26 mouse cellular contexts compared by ENCODE assay signal in genomic region chr4:124215077-124215476, GRCm38 (mm10).
DNase-seq lines count a peak whose midpoint lies in the region; ATAC-seq and TF ChIP-seq lines count a peak whose summit lies in the region.
"Had no signal": no experiment of that assay in that cellular context is flagged by ENCODE, and none has a peak within 500 bp of the region (broad histone marks: within the 10 kb centered on the region; RNA-seq: fewer than 3 reads in every experiment).

No protein-coding gene starts in this region.

- peaks cover 8% of the 10 kb centered on the region for H3K4me1 ChIP-seq in kidney, embryonic 15.5 days
- no peaks in the 10 kb centered on the region for H3K4me1 ChIP-seq in liver, embryonic 14.5 days (replicated peaks; ENCODE audit: control insufficient read depth in 2 of 2, insufficient read depth in 2 of 2, low read length in 1 of 2)
- 0 out of 2 replicates have a peak, but pooled peaks cover 3% of the 10 kb centered on the region for H3K4me1 ChIP-seq in forebrain, embryonic 10.5 days

- TF ChIP-seq EP300 in liver, embryonic 14.5 days (IDR thresholded peaks at IDR 0.05; ENCODE audit: low read depth) = no peak

- TF ChIP-seq CTCF in liver, embryonic 14.5 days (IDR thresholded peaks at IDR 0.05; ENCODE audit: low read depth) = no peak

- no peak overlapping the region for H3K4me2 ChIP-seq in kidney, embryonic 15.5 days
- no peak overlapping the region for H3K4me2 ChIP-seq in liver, embryonic 14.5 days (ENCODE audit: low read depth)
- H3K4me2 ChIP-seq: embryonic facial prominence, embryonic 12.5 days; forebrain, embryonic 15.5 days; heart, embryonic 11.5 days; hindbrain, embryonic 13.5 days; limb, embryonic 15.5 days; midbrain, embryonic 12.5 days; neural tube, embryonic 13.5 days had no signal

- H3K9me3 ChIP-seq in kidney, embryonic 15.5 days (replicated peaks) = no peaks in the 10 kb centered on the region
- H3K9me3 ChIP-seq in liver, embryonic 14.5 days (ENCODE audit: control insufficient read depth, low read length) = no peaks in the 10 kb centered on the region
- H3K9me3 ChIP-seq in forebrain, embryonic 10.5 days = no peaks in the 10 kb centered on the region
- H3K9me3 ChIP-seq: embryonic facial prominence, embryonic 12.5 days; forebrain, embryonic 15.5 days; hindbrain, embryonic 13.5 days; limb, embryonic 10.5 days; limb, embryonic 15.5 days; megakaryocyte, embryonic 14.5 days; midbrain, embryonic 12.5 days; neural tube, embryonic 13.5 days had no signal

- peak; percentile 3 to 44 for DNase-seq in kidney, postnatal 25 days
- DNase-seq in 416B (ENCODE audit: low read depth) (peak; percentile 23), liver (peak; percentile 43)
- DNase-seq in liver, embryonic 14.5 days (ENCODE audit: low read depth in 3 of 3, low spot score in 3 of 3) = peak in 2 of 3 experiments; percentile 10 to 16
- no peak for DNase-seq in forebrain, embryonic 10.5 days (ENCODE audit: extremely low spot score, low spot score)
- DNase-seq in embryo, embryonic 10 days (ENCODE audit: low spot score) = no peak
- no peak for DNase-seq in ovary, postnatal 14 days (ENCODE audit: low spot score)
- DNase-seq: adrenal gland, adult 2 months; cerebellum, adult 8-10 months; cerebellum, postnatal 25 days; embryo, embryonic 11 days; gastrocnemius, postnatal 25 days; heart, adult 11 months; heart, postnatal 4 days had no signal

- WGBS in kidney, embryonic 15.5 days = 73% methylated on average over 7 of the region's 7 CpGs
- 32% methylated on average over 7 of the region's 7 CpGs for WGBS in liver, embryonic 14.5 days (ENCODE audit: insufficient replicate concordance)
- 92% methylated on average over 7 of the region's 7 CpGs for WGBS in forebrain, embryonic 10.5 days

- no peak for ATAC-seq in kidney, embryonic 15.5 days (replicated peaks; ENCODE audit: low FRiP score)
- peak; percentile 71 for ATAC-seq in liver, embryonic 14.5 days (ENCODE audit: insufficient read depth)
- ATAC-seq: activated CD4-positive, CD25-positive, alpha-beta regulatory T cell, adult 4 months; forebrain, embryonic 15.5 days; intestine, embryonic 16.5 days had no signal

- no peak overlapping the region for H3K27ac ChIP-seq in kidney, embryonic 15.5 days
- no peak overlapping the region for H3K27ac ChIP-seq in liver, embryonic 14.5 days
- H3K27ac ChIP-seq in forebrain, embryonic 10.5 days = no peak overlapping the region
- H3K27ac ChIP-seq: embryonic facial prominence, embryonic 12.5 days; forebrain, embryonic 15.5 days; hindbrain, embryonic 13.5 days; limb, embryonic 10.5 days; limb, embryonic 15.5 days; midbrain, embryonic 12.5 days; neural tube, embryonic 13.5 days had no signal

- H3K36me3 ChIP-seq in kidney, embryonic 15.5 days = no peaks in the 10 kb centered on the region
- no peaks in the 10 kb centered on the region for H3K36me3 ChIP-seq in liver, embryonic 14.5 days (replicated peaks; ENCODE audit: control insufficient read depth, insufficient read depth, low read depth)
- no peaks in the 10 kb centered on the region for H3K36me3 ChIP-seq in forebrain, embryonic 10.5 days (replicated peaks)
- H3K36me3 ChIP-seq: embryonic facial prominence, embryonic 12.5 days; forebrain, embryonic 15.5 days; hindbrain, embryonic 13.5 days; limb, embryonic 10.5 days; limb, embryonic 15.5 days; midbrain, embryonic 12.5 days; neural tube, embryonic 13.5 days had no signal

- H3K4me3 ChIP-seq in kidney, embryonic 15.5 days (replicated peaks) = no peak overlapping the region
- H3K4me3 ChIP-seq in liver, embryonic 14.5 days (ENCODE audit: insufficient read depth in 1 of 2, low read depth in 2 of 2, low read length in 2 of 2) = no peak overlapping the region
- no peak overlapping the region for H3K4me3 ChIP-seq in forebrain, embryonic 10.5 days
- H3K4me3 ChIP-seq: embryonic facial prominence, embryonic 12.5 days; forebrain, embryonic 15.5 days; hindbrain, embryonic 13.5 days; limb, embryonic 10.5 days; limb, embryonic 15.5 days; megakaryocyte, embryonic 14.5 days; midbrain, embryonic 12.5 days; neural tube, embryonic 13.5 days had no signal

- peaks cover 27% of the 10 kb centered on the region for H3K27me3 ChIP-seq in kidney, embryonic 15.5 days
- H3K27me3 ChIP-seq in liver, embryonic 14.5 days (ENCODE audit: control insufficient read depth, insufficient read depth, low read length) = no peaks in the 10 kb centered on the region
- no peaks in the 10 kb centered on the region; the same call in 1 of the 2 replicates for H3K27me3 ChIP-seq in forebrain, embryonic 10.5 days (ENCODE audit: poor library complexity, severe bottlenecking)
- H3K27me3 ChIP-seq: embryonic facial prominence, embryonic 12.5 days; forebrain, embryonic 15.5 days had no signal

- H3K9ac ChIP-seq in kidney, embryonic 15.5 days = no peak overlapping the region
- H3K9ac ChIP-seq in liver, embryonic 14.5 days (replicated peaks) = no peak overlapping the region
- H3K9ac ChIP-seq: embryonic facial prominence, embryonic 12.5 days; forebrain, embryonic 15.5 days; hindbrain, embryonic 13.5 days; limb, embryonic 15.5 days; midbrain, embryonic 12.5 days; neural tube, embryonic 13.5 days had no signal

Comparison
In these comparisons a context has a peak if more than half of its experiments do, and no peak if none do; other contexts are left out.
1. DNase-seq: peak in kidney, postnatal 25 days (2 of 2), 416B (single experiment), liver (single experiment) and liver, embryonic 14.5 days (2 of 3); none in forebrain, embryonic 10.5 days (single experiment), embryo, embryonic 10 days (single experiment) and ovary, postnatal 14 days (single experiment).